Mouse (Mus musculus) heart, embryonic 12.5 days (tissue): ENCODE measurements at regions not wholly inside any gene's neighbourhood (a gene's known extent, or its start where the extent isn't known, plus 50 kb on each side); places are given as distances from the start of the nearest gene placed in this dataset.

Source experiments
- ATAC-seq: fragments of 200-750 bp; cut with Nextera tagmentation; 2 replicates; pipeline ENCODE4 v1.8.0; 2017; ENCODE audit warnings: moderate TSS enrichment, moderate library complexity; ENCODE audit not compliant: insufficient number of reproducible peaks, low FRiP score
- H3K27ac ChIP-seq: fragments of 300-500 bp; sonication (generic); 2 replicates; pipeline ENCODE4 v1.5.1; 2016; ENCODE audit warnings: mild to moderate bottlenecking, moderate library complexity; ENCODE audit not compliant: poor library complexity, severe bottlenecking
- H3K27me3 ChIP-seq: fragments of 300-500 bp; sonication (generic); replicated peaks from 2 replicates; pipeline ENCODE4 v1.6.1; 2016; ENCODE audit warnings: mild to moderate bottlenecking, moderate library complexity
- H3K36me3 ChIP-seq: fragments of 300-500 bp; sonication (generic); 2 replicates; pipeline ENCODE4 v1.6.1; 2016; ENCODE audit warnings: mild to moderate bottlenecking, moderate library complexity
- H3K4me1 ChIP-seq: fragments of 300-500 bp; sonication (generic); replicated peaks from 2 replicates; pipeline ENCODE4 v1.6.1; 2016; ENCODE audit warnings: mild to moderate bottlenecking
- H3K4me2 ChIP-seq: fragments of 300-500 bp; sonication (generic); 2 replicates; pipeline ENCODE4 v1.6.1; 2016; ENCODE audit warnings: mild to moderate bottlenecking, moderate library complexity
- H3K4me3 ChIP-seq: fragments of 300-500 bp; sonication (generic); 2 replicates; pipeline ENCODE4 v1.5.1; 2016; ENCODE audit warnings: mild to moderate bottlenecking
- H3K9ac ChIP-seq: fragments of 300-500 bp; sonication (generic); 2 replicates; pipeline ENCODE4 v1.6.1; 2016; ENCODE audit warnings: mild to moderate bottlenecking, moderate library complexity
- H3K9me3 ChIP-seq: fragments of 300-500 bp; sonication (generic); replicated peaks from 2 replicates; pipeline ENCODE4 v1.6.1; 2016; ENCODE audit warnings: mild to moderate bottlenecking, moderate library complexity
- WGBS: fragments of 180-500 bp; shearing (Covaris S2); methylation state at CpG from one replicate; pipeline ENCODE4 v1.1.7; 2016; 5-methylcytosine and 5-hydroxymethylcytosine counted together

DNA sequence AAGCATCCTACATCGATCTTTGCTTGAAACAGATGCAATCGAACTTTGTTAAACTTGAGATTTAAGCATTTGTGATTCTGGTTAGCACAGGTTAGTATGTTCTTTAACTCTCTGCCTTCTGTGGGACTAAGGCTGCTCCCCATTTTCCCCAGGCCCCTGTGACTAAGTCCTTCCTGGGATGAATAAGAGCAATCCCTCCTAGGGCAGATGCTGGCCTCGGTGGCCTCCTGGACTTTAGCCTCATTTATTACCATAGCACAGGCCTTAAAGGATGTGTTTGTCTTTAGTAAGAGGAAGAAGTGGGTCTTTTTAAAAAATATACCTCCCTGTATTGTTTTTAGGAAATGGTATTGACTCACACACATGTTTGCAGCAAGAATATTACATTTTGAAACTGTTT, 599.9 kb downstream of the Dok5 start:
- Histone ChIP-seq H3K9me3 (no peaks in the 10 kb centered on the region; the same call in 1 of the 2 replicates), H3K4me2 (no peak overlapping the region), H3K4me1 (no peaks in the 10 kb centered on the region), H3K36me3 (no peaks in the 10 kb centered on the region), H3K9ac (no peak overlapping the region), H3K27ac (no peak overlapping the region), H3K4me3 (no peak overlapping the region), H3K27me3 (no peaks in the 10 kb centered on the region)
- no peak for ATAC-seq
- 86% methylated on average over 3 of the region's 3 CpGs for WGBS

DNA sequence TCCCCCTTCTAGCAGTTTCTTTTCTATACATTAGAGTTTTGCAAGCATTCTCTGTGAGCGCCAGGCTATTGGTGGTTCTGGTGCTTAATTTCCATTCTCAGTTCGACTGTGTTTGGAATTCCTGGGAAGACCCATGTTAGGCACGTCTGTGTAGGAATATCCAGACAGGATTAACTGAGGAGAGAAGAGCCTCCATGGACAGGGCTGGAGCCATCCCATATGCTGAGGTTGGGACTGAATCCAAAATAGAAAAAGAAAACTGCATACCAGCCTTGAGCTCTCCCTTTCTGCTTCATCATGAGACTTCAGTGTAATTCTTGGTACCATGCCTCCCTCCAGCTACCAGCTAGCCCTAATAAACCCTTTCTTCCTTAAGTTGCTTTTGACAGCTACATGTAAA, 595.3 kb downstream of the Dok5 start:
- Histone ChIP-seq H3K4me2 (no peak overlapping the region), H3K27ac (no peak overlapping the region), H3K9me3 (no peaks in the 10 kb centered on the region), H3K36me3 (no peaks in the 10 kb centered on the region), H3K9ac (no peak overlapping the region), H3K27me3 (no peaks in the 10 kb centered on the region), H3K4me3 (no peak overlapping the region), H3K4me1 (no peaks in the 10 kb centered on the region)
- WGBS, result 62% methylated on average over 3 of the region's 3 CpGs
- ATAC-seq, result 0 out of 2 replicates have a peak, but pooled peaks have one; percentile 45

DNA sequence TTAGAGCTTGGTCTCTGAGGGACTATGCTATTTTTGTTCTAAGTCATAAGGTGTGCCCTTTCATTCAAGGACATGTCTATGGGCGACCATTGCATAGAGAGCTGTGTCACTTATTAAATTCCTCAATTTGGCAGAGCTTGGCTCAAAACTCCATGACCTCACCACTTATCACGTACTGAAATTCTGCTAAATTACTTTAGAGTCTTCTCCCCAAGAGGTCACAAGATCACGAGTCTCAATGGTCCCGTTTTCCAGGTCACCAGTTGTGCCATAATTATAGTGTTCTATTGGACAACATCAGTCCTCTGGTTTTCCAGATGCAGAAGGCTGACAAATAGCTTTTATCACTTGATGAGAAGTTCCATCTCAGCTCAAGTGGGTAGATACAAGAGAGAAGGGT, 576.9 kb downstream of the Dok5 start:
- Histone ChIP-seq H3K4me3 (no peak overlapping the region), H3K9me3 (no peaks in the 10 kb centered on the region), H3K27ac (no peak overlapping the region), H3K4me2 (no peak overlapping the region), H3K9ac (no peak overlapping the region), H3K4me1 (no peaks in the 10 kb centered on the region), H3K27me3 (no peaks in the 10 kb centered on the region), H3K36me3 (no peaks in the 10 kb centered on the region)
- 74% methylated on average over 4 of the region's 4 CpGs for WGBS
- ATAC-seq, result no peak

GRCm38 (mm10) chr2:171306000-171306399, 574.4 kb downstream of the Dok5 start:
- Histone ChIP-seq H3K4me1 (no peaks in the 10 kb centered on the region), H3K36me3 (no peaks in the 10 kb centered on the region), H3K9ac (no peak overlapping the region), H3K27ac (no peak overlapping the region), H3K27me3 (no peaks in the 10 kb centered on the region), H3K4me2 (no peak overlapping the region), H3K4me3 (no peak overlapping the region), H3K9me3 (no peaks in the 10 kb centered on the region)
- ATAC-seq, result no peak
- 53% methylated on average over 12 of the region's 12 CpGs for WGBS

- no peak for ATAC-seq
- Histone ChIP-seq H3K36me3 (no peaks in the 10 kb centered on the region), H3K4me2 (no peak overlapping the region), H3K4me3 (no peak overlapping the region), H3K27me3 (no peaks in the 10 kb centered on the region), H3K9me3 (no peaks in the 10 kb centered on the region), H3K27ac (no peak overlapping the region), H3K4me1 (no peaks in the 10 kb centered on the region), H3K9ac (no peak overlapping the region)
- 70% methylated on average over 5 of the region's 5 CpGs for WGBS
Measured at GRCm38 (mm10) chr2:171298519-171298918, 566.9 kb downstream of the Dok5 start.

GRCm38 (mm10) chr2:171295603-171296002, 564.0 kb downstream of the Dok5 start:
- Histone ChIP-seq H3K9me3 (no peaks in the 10 kb centered on the region), H3K4me1 (no peaks in the 10 kb centered on the region), H3K27me3 (no peaks in the 10 kb centered on the region), H3K36me3 (no peaks in the 10 kb centered on the region), H3K27ac (no peak overlapping the region), H3K9ac (no peak overlapping the region), H3K4me2 (no peak overlapping the region), H3K4me3 (no peak overlapping the region)
- no peak for ATAC-seq
- WGBS, result 83% methylated on average over 5 of the region's 5 CpGs

DNA sequence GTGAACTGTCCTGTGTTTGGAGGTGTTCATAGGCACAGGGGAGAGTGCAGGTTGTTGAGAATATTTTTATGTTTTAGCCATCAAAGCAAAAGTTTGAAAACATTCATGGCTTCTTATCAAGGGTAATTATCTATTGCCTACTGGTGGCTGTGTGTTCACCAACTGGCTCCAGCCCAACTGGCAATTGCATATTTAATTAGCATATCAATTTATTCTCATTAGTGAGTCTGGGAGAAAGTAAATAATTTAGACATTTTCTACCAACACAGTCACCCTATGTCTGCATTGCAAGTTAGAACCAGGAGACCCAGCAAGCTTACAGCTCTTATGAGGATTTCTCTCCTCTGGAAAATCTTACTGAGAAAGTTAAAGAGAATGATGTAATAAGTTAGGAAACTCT, 561.0 kb downstream of the Dok5 start:
- Histone ChIP-seq H3K4me2 (no peak overlapping the region), H3K9ac (no peak overlapping the region), H3K4me3 (no peak overlapping the region), H3K4me1 (no peaks in the 10 kb centered on the region), H3K36me3 (no peaks in the 10 kb centered on the region), H3K9me3 (no peaks in the 10 kb centered on the region), H3K27ac (no peak overlapping the region), H3K27me3 (no peaks in the 10 kb centered on the region)
- ATAC-seq, result no peak

GRCm38 (mm10) chr2:171285719-171286394, 554.2 kb downstream of the Dok5 start:
- no peak overlapping the region for H3K4me3 ChIP-seq
- H3K27me3 ChIP-seq, result no peaks in the 10 kb centered on the region
- H3K36me3 ChIP-seq, result no peaks in the 10 kb centered on the region
- no peak overlapping the region for H3K9ac ChIP-seq
- peaks cover 9% of the 10 kb centered on the region for H3K9me3 ChIP-seq
- H3K4me1 ChIP-seq, result no peaks in the 10 kb centered on the region
- no peak overlapping the region for H3K4me2 ChIP-seq
- WGBS, result 52% methylated on average over 6 of the region's 6 CpGs
- no peak for ATAC-seq
- H3K27ac ChIP-seq, result no peak overlapping the region

DNA sequence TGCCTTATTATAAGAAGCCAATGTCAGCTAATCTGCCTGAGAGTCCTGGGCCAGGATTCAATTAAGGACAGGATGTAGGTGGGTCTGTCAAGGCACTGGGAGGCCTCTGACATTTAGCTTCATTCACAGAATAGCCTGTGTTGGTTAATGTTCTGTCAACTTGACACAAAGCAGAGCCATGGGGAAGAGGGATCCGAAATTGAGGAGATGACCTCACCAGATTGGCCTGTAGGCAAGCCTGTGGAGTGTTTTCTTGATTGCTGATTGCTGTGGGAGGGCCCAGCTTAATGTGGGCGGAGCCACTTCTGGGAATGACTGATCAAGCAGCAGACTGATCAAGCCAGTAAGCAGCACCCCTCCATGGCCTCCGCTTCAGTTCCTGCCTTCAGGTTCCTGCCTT, 548.5 kb downstream of the Dok5 start:
- Histone ChIP-seq H3K36me3 (no peaks in the 10 kb centered on the region), H3K9me3 (peaks cover 9% of the 10 kb centered on the region), H3K27ac (no peak overlapping the region), H3K4me3 (no peak overlapping the region), H3K27me3 (no peaks in the 10 kb centered on the region), H3K9ac (no peak overlapping the region), H3K4me2 (no peak overlapping the region), H3K4me1 (peaks cover 7% of the 10 kb centered on the region)
- ATAC-seq, result peak; percentile 61
- 50% methylated on average over 3 of the region's 3 CpGs for WGBS

DNA sequence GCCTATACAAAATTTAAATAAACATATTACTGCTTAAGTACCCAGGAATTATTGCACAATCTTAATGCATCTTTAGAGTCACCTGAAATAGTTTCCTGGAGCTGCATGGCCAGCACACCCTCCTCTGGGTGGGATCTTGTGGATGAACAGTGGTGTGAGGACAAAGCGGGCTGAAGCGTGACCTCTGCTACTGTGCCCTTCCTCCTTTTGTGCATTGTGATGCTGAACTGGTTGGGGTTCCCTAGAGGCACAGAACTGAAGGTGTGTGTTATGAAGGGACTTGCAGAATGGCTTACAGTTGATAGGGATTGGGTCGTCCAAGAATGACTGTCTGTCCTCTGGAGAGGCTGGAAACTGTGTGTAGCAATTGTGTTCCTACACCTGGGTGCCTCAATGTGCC, 547.7 kb downstream of the Dok5 start:
- Histone ChIP-seq H3K27ac (no peak overlapping the region), H3K27me3 (no peaks in the 10 kb centered on the region), H3K9me3 (peaks cover 9% of the 10 kb centered on the region), H3K9ac (no peak overlapping the region), H3K36me3 (no peaks in the 10 kb centered on the region), H3K4me1 (peaks cover 7% of the 10 kb centered on the region), H3K4me2 (no peak overlapping the region), H3K4me3 (no peak overlapping the region)
- 73% methylated on average over 3 of the region's 3 CpGs for WGBS
- ATAC-seq, result no peak

DNA sequence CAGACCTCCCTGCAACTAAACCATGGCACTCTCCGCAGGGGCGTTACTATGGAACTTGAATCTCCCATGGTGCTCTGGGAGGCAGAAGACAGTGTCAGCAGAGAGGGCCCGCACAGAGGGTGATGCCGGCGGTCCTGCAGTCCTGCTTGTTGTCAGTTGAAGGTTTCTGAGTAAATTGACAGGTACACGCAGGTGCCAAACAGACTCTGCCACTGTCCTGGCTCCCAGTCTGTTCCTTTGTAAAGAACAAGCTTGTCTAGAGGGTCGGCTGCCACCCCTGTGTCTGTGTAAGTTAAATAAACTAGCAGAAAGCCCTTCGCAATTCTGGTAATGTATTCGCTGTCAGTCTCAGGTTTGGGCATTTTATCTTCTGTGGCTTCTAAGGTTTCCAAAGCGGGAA, 521.6 kb downstream of the Dok5 start:
- Histone ChIP-seq H3K36me3 (no peaks in the 10 kb centered on the region), H3K27me3 (0 out of 2 replicates have a peak, but pooled peaks cover 4% of the 10 kb centered on the region), H3K27ac (no peak overlapping the region), H3K4me3 (no peak overlapping the region), H3K4me1 (no peaks in the 10 kb centered on the region), H3K9me3 (no peaks in the 10 kb centered on the region), H3K9ac (no peak overlapping the region), H3K4me2 (peak overlapping the region; percentile 39)
- 45% methylated on average over 10 of the region's 10 CpGs for WGBS
- ATAC-seq, result no peak

- Histone ChIP-seq H3K27me3 (no peaks in the 10 kb centered on the region), H3K9me3 (no peaks in the 10 kb centered on the region), H3K4me2 (no peak overlapping the region), H3K4me3 (no peak overlapping the region), H3K27ac (no peak overlapping the region), H3K9ac (no peak overlapping the region), H3K36me3 (no peaks in the 10 kb centered on the region), H3K4me1 (peaks cover 4% of the 10 kb centered on the region; the same call in 1 of the 2 replicates)
- ATAC-seq, result no peak
- WGBS, result 42% methylated on average over 4 of the region's 4 CpGs
Measured at GRCm38 (mm10) chr2:171245391-171245790, 513.8 kb downstream of the Dok5 start.
